Mouse (Mus musculus): ENCODE measurements around the gene Ndufv3.
"Not testable (repeated sequence)": the region's sequence is repeated elsewhere in the genome, so short reads cannot be mapped to it uniquely, and the experiment has no call there.

Ndufv3 gene

GRCm38 (mm10) chr17:31511792-31512495 is 8.0 kb upstream of the Ndufv3 start:
- peak; percentile 96 for DNase-seq (ENCODE audit: low read depth, low spot score)

GRCm38 (mm10) chr17:31512593-31512992 is 7.3 kb upstream of the Ndufv3 start:
- no peak for DNase-seq (ENCODE audit: low read depth, low spot score)

DNA sequence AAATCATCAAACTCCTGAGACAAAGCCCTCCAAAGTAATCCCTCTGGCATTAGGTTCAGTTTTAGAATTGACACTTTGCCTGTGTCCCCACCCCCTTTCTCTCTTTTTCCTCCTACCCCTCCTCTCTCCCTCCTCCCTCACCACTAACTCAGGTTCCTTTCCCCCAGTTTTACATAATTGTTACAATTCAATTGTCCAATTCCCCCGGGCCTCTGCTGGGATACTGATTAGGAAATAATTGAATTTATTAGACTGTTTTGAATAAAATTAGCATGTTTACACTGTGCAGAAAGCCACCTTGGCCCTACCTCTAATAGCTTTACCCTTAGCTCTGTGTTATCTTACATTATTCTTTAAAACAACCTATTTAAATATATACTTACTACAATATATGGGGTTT is 5.2 kb upstream of the Ndufv3 start:
- no peak for DNase-seq (ENCODE audit: low read depth, low spot score)

GRCm38 (mm10) chr17:31519344-31519945 is 470 bp upstream of the Ndufv3 start:
- DNase-seq (ENCODE audit: low read depth, low spot score), result peak; percentile 66

- peak; percentile 72 for DNase-seq (ENCODE audit: low read depth, low spot score)
These were observed 980 bp downstream of the Ndufv3 start for GRCm38 (mm10) chr17:31520895-31521294.

DNA sequence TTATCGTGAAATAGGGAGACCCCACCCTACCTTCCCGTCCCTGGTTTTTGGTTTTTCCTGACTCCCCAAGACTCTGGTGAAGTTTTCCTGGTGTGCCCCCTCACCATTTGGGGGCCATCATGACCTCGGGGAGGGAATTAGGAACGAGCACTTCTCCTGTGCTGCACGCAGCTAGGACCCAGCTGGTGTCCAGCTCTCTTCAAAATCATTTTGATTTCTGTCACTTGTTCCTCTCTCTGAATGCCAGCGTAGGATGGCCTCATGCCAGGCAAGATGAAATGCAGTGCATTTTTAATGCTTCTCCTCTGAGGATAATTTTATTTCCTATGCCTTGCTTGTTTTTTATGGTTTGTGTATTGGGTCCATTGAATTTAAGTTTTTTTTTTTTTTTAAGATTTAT is 2.0 kb downstream of the Ndufv3 start:
- DNase-seq (ENCODE audit: low read depth, low spot score), result no peak

DNA sequence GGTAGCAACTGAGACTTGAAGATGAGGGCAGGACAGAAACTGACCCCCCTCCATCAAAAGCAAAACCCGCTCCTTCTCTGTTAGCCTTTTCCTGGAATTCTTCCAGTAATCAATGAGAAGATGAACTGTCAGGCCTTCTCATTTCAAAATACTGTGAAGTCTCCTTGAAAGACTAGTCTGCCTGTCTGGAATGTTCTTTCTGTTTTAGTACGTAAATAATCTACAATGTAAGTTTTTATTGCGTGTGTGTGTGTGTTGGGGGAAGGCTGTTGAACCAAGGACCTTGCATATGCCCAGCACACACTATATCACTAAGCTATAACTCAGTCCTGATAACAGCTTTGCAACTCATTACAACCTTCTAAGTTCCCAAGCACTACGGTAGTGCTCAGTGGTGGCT is 5.2 kb downstream of the Ndufv3 start:
- no peak for DNase-seq (ENCODE audit: low read depth, low spot score)

DNA sequence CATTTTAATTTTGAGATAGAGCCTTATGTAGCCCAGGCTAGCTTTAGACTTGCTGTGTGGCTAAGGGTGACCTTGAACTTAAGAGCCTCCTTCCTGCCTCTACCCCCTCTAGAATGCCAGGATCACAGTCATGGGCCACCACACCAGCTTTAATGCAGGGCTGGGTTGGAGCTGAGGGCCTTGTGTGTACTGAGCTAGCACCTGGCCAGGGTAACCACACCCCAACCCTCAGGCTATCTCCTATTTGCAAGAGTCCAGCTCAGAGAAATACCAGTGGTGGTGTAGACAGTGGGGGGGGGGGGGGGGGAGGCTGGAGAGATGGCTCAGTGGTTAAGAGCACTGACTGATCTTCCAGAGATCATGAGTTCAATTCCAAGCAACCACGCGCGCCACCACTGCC is 5.9 kb downstream of the Ndufv3 start:
- DNase-seq (ENCODE audit: low read depth, low spot score), result peak; percentile 87

- DNase-seq (ENCODE audit: low read depth, low spot score), result peak; percentile 91
These were observed 9.4 kb downstream of the Ndufv3 start for GRCm38 (mm10) chr17:31529314-31529713.

- DNase-seq (ENCODE audit: low read depth, low spot score), result peak; percentile 74
These were observed 11.7 kb downstream of the Ndufv3 start for GRCm38 (mm10) chr17:31531441-31532158.

GRCm38 (mm10) chr17:31532331-31532730 is 12.4 kb downstream of the Ndufv3 start:
- not testable (repeated sequence) for DNase-seq (ENCODE audit: low read depth, low spot score)

DNA sequence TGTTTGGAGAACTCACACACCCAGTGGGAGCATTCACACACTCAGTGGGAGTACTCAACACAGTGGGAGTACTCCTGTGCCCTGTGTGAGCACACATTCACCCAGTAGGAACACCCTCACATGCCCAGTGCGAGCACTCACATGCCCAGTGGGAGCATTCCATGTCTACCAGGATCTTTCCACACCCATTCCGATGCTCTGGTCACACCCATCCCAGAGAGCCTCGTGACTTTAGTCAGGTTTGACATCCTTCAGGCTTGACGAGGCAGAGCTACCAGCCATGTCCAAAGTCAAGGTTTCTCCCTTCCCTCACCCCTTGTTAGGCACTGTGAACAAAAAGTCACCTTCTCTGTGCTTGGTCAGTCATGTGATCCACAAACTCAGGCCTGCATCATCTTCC is 15.4 kb downstream of the Ndufv3 start:
- DNase-seq (ENCODE audit: low read depth, low spot score), result no peak

- no peak for DNase-seq (ENCODE audit: low read depth, low spot score)
These were observed 16.1 kb downstream of the Ndufv3 start for GRCm38 (mm10) chr17:31535871-31536629.

DNA sequence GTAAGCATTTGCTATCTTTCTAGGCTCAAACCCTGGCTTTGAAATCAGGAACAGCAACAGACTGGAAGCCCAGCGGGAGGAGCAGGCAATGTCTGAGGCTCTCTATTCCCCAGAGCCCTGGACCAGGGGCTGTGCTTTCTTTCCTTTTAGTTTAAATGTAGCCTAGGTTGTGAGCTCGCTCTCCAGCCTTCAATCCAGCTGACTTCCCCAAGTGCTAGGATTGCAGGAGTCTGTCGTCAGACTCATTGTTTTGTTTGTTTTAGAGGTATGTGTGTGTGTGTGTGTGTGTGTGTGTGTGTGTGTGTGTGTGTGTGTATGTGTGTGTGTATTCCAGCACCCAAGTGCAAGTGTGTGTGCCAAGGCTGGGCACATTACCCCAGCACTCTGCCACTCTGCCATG is 20.2 kb downstream of the Ndufv3 start:
- DNase-seq (ENCODE audit: low read depth, low spot score), result no peak

GRCm38 (mm10) chr17:31540809-31541459 is 21.0 kb downstream of the Ndufv3 start:
- no peak for DNase-seq (ENCODE audit: low read depth, low spot score)

DNA sequence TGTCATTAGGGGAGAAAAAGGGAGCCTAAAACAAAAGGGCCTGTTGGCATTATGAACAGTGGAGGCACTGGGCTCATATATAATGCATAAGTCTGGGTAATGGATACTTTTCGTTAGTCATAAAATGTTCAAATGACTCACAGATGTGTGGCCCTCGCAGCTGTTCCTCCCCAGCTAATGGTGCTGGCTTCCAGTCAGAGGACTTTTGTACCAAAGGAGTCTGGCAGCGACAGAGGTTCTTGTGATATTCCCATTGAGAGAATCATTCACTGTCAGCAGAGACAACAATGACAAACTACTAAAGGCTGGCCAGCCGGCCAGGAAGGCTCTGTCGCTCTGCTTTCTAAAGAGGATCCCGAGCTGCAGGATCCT is 21.5 kb downstream of the Ndufv3 start:
- no peak for DNase-seq (ENCODE audit: low read depth, low spot score)

- DNase-seq (ENCODE audit: low read depth, low spot score), result no peak
These were observed 23.7 kb downstream of the Ndufv3 start for GRCm38 (mm10) chr17:31543574-31543973.

DNA sequence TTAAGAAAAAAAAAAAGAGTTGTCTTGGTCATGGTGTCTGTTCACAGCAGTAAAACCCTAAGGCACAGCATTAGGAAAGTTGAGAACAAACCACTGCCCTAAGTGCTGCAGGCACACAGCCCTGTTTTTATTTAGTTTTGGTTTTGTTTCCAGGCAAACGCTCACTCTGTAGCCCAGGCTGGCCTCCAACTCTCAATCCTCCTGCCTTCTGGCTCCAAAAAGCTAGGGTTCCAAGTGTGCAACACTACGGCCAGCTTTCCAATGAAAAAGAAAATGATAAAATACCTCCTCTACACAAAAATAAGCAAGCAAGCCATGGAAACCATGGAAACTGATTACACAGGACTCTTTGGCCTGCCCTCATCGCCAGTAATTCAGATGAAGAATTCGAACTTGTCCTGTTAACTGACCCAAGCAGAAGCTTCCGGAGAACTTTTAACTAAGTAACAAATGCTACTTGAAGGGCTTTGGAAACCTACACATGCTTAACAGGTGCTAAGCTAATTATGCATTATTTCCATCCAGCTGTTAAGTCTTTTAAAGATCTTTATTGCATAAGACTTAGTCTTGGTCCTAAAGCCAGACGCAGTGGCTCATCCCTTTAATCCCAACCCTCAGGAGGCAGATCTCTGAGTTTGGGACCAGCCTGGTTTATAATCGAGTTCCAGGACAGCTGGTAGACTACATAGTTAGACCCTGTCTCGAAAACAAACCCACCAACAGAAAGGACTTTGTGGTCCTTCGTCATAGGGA is 26.7 kb downstream of the Ndufv3 start:
- DNase-seq (ENCODE audit: low read depth, low spot score), result no peak

- no peak for DNase-seq (ENCODE audit: low read depth, low spot score)
These were observed 28.1 kb downstream of the Ndufv3 start for GRCm38 (mm10) chr17:31547974-31548373.

GRCm38 (mm10) chr17:31549389-31549788 is 29.5 kb downstream of the Ndufv3 start:
- DNase-seq (ENCODE audit: low read depth, low spot score), result no peak

DNA sequence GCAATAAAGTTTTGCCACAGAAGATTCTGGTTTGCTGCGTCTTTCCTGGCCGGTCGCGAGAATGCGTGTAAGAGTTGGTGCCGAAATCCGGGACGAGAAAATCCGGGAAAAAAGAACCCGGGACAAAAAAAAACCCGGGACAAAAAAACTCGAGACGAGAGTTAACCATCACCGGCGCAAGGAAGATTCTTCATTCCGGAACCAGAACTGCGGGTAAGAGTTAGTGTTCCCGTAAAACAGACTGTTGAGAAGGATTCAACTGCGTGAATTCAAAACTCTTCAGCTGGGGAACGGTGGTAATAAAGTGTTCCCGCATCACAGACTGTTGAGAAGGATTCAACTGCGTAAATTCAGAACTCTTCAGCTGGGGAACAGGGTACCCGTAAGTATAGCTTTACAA is 32.7 kb downstream of the Ndufv3 start:
- DNase-seq (ENCODE audit: low read depth, low spot score), result peak; percentile 74

All from ES-CJ7 (cell line).